Mouse (Mus musculus) urinary bladder, adult 18-20 months (tissue): ENCODE data around the gene Rhov.

Experiments
- DNase-seq, 2 experiments: peaks; one replicate each; pipeline ENCODE4 v3.0.0; 2022; ENCODE audit warnings: low spot score in 2 of 2, mixed read lengths in 2 of 2

The Rhov gene

DNA sequence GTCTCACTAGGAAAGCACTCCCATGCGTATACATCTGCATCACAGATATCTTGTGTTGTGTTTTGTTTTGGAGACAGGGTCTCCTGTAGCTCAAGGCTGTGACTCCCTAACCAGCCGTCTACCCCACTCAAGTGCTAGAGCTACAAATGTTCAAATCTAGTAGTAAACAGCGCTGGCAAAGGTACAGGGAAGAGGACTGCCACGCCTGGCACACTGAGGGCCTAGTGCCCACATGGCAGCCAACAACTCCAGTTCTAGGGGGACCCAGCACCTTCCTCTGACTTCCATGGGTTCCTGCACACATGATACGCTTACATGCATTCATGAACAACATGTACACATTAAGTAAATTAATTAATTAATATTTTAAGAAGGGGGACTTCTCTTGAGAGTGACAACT lies 21.2 kb upstream of the Rhov start:
- no peak for DNase-seq

DNA sequence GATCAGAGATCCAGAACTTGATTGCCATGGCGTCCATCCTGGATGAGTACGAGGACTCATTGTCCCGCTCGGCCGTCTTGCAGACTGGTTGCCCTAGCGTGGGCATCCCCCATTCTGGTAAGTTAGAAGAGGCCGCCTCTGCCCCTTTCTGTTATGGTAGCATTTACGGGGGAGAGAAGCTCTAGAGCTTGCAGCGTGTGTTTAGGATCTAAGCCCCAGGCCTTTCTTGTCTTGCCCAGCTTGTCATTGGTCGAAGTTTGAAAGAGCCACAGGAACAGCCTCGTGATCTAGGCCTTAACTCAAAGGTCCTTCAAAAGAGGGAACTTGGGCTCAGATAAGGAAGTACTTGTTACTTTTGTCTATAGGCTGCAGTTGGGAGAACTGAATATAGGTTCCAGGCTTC lies 17.9 kb upstream of the Rhov start:
- DNase-seq: no peak

DNA sequence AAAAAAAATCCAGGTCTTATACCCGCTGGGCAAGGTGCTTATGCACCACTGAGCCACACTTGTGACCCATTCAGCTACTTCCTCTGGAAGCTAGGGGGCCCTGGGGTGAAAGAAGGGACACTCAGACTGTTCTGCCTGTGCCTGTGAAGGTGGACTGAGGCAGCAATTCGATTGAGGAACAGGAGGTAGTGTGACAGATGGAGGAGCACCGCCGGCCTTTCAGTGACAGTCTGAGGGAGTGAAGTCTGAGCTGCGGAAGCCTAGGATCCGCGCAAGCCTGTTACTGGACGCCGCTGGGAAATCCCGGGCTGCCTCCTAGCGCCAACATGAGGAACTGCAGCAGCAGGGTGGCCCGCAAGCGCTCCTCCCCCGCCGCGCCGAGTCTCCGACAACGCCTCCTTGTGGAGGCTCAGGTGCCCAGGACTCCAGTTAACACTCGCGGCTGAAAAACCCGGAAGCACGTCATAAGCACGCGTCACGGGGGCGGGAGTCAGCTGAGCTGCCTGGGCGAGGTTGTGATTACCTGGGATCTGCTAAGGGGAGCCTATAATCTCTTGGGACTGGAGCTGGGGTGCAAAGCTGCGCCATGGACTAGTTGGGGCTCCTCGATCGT lies 17.3 kb upstream of the Rhov start, which contains the start of gene Vps18:
Gene Vps18, plus strand, starts transcription at position 471 of the 613 bp plus-strand sequence.
- peak; percentile 95 to 97 for DNase-seq

DNA sequence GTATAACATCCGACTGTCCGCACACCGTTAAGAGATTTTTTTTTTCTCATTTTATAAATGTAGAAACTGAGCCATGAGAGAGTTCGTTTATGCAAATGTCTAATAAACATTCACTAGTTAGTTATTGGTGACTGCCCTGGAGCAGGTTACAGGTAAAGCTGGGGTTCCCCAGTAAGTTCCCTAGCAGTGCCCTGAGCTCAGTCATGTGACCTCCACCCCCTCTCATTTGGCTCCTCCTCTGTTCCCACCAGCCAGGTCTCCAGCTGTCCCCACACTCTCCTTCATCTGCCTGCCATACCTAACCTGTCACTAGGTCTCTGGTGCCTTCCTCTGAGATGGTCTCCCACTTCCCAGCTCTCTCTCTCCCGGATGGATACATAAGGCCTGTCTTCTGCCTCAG lies 16.3 kb upstream of the Rhov start:
- no peak for DNase-seq

DNA sequence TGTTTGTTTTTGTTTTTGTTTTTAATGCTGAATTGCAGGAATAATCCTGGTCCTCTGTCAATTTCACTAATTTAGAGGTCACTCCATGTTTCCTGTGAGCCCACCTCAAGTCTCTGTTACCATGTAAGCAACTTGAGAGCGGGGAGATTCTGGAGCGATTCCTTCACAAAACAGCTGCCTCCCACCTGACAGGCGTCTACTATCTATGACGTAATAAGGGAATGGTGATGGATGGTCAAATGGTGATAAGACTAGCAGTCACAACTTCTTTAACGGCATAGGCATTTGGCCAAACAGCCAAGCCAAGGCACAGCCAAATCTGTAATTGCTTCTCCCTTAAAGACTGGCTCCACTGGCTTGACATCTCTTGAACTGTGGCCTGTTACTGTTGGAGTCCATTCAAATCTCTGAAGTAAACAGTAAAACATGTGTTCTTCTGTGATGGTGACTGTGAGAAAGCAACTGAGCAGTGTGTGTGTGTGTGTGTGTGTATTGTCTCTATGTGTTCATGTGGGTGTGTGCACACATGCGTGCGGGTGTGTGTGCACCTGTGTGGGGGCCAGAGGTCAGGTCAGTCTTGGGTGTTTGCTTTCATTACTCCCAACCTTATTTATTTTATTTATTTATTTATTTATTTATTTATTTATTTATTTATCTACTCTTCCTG lies 11.0 kb upstream of the Rhov start:
- DNase-seq: no peak

DNA sequence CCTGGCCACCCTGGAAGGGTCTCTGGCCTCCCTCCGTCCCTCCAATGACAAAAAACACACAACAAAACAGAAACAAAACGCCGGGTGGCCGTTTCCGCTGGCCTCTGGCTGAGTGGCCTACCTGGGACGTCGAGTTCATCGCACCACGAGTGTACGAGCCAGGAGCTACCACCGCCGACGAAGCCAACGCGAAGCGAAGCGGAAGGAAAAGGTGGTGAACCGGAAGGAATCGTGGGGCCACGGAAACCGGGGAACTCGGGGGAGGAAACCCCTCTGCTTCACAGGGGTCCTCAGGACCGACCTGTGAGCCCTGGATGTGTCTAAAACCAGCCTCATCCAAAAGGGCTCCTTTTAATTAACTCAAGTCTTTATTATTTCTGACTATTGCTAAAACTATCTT lies 6.7 kb upstream of the Rhov start:
- DNase-seq: no peak

DNA sequence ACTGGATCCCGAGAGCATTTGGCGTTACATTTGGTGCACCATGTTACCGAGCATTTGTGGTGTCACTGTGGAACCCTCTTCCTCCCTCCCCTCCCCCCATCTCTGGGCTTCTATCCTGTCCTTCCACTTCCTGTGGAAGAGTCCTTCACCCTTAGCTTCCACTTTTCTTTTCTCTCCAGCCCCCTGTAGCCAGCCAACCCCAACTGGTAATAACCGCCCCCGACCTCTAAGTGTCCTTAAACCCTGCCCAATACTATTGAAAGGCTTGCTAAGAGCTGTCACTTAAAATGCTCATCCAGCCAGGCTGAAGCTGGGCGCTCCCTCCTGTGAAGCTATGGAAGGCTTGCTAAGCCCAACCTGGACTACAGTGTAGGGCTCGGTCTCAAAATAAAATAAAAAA lies 5.9 kb upstream of the Rhov start:
- DNase-seq: no peak

DNA sequence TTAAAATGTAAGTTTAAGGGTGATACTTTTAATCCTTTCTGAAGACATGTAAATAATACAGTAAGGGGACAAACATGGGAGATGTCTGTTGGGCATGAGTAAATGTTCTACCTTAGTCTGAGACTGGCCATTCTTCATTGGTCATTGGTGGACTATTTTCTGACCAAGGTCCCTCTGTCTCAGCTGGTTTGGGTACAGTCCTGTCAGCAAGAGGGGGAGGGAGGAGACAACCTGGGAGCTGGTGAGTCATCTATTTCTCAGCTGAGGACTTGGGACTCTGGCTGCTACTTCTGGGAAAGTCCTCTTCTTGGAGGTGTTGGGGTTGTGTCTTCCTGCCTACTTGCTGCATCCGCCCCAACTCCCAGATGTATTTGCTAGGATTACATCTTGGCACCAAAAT lies 3.1 kb upstream of the Rhov start:
- no peak for DNase-seq

DNA sequence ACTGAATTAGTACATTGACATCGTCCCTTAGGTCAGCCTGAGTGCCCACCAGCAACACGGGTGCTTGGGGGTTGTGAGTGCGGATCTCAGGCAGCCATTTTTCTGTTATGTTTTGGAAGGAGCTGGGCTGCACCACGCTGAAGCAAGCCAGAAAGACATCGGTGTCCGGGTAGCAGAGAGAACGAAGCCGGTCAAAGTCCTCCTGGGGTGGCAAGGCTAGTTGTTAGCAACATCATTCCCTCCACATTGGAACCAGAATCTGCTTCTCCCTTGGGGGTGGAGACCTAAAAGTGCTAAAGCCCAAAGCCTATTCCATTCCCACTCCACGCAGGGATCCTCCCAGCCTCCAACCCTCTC lies 808 bp downstream of the Rhov start:
- DNase-seq: no peak

DNA sequence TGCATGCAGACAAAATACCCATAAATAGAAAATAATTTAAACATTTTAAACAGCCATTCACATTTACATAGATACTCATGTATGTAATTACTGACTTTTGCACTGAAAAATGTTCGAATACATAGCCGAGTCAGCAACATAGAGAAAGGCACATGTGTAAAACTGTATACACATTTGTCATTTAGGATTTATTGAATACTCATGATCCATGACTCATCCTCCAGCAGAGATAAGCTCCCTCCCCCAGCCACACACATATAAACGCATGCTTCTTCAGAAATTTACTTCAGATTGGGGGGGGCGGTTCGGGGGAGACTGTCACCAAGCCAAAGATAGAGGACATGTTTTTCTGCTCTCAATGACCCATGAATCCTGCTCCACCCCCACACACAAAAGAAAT lies 7.3 kb downstream of the Rhov start:
- no peak for DNase-seq

DNA sequence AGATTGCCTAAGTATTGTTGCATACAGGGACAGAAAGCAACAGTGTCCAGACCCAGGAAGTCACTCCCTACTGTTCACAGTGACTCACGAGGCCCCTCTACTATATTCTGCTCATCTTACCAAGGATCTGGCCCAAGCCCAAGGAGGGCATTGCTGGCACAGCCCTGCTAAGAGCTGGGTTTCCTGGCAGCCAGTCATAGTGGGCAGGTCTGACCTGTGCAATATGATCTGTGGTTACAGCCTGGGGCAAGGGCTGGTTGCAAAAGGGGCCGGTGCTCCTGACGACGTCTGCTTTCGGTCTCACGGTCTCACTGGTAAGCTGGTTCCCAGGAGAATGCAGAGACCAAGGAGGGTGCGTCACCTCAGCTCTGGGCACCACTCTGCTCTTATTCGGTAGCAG lies 8.1 kb downstream of the Rhov start:
- DNase-seq: peak; percentile 58 to 78

DNA sequence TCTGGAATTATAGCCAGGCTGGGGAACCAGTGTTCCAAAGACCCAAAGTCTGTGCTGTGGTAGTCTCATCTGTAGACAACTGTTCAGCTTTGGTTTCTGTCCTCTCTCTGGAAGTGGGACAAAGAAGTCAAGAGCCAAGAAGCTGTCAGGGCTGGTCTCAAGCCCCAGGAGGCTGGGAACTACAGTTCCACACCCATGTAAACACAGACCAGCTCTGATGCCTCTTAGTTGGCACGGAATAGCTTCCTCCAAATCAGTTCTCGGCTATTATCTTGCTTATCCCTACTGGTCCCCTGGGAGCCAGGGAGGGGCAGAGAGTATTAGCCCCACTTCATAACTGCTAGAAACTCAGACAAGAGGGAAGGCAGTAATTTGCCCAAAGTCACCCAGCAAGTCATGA lies 9.7 kb downstream of the Rhov start:
- DNase-seq: no peak

DNA sequence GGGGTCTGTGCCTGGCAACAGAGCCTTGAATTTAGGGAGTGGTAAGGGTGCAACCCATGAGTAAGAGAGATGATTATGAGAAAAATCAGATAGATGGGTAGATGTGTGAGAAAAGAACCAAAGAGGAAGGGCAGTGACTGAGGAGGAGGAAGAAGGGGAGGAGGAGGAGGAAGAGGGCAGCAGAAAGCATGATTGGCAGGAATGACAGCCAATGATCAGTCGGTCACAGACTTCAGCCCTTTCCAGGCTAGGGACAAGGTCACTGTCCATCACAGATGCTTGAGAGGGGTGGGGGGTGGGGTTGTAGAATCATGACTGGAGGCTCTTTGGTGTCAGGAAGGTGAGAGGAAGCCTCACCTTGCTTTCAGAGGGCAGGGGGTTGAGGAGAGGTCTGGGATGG lies 10.6 kb downstream of the Rhov start:
- DNase-seq: no peak

DNA sequence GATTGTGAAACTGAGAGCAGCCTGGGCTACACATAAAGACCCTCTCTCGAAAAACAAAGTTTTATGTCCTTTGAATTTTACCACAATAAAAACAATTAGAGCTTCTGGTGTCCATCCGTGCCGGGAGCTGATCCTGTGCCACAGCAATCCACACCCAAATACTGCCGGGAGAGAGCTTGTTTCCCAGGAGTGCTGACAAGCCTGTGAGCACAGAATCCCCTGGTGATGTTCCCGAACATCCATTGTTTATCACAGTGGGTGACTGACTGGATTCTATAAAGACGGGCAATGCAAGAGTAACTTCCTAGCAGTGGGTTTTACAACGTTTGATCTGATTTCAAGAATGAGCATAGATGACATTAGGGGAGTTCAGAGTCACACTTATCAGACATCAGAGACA lies 16.1 kb downstream of the Rhov start:
- DNase-seq: no peak

DNA sequence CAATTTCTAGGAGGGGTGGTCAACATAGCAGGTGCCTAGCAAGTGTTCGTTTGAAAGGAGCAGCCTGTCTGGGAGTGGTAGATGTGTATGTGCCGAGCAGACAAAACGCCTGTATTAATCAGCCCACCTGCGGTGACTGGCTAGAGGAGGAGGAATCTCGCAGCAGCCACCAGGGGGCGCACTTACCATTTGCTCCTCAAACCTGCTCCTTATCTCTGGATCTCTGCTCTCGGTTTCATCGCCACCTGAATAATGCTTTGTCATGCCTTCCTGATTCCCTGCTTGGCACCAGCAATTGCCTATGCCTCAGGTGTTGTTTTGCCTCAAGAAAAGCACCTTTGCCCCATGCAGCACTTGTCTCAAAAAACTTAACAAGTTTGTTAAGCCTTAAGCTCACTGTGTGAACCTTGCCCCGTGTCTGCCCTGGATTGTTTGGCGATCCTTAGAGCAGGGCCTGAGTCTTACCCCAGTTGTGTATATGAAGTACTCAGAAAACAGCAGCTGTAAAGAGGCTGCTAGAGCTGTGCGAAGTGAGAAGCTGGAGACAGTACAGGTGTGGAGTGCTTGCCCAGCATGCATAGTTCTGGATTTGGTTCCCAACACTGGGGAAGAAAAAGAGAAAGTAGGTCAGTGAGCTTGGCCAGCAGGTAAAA lies 20.1 kb downstream of the Rhov start:
- DNase-seq: peak; percentile 80 to 85

DNA sequence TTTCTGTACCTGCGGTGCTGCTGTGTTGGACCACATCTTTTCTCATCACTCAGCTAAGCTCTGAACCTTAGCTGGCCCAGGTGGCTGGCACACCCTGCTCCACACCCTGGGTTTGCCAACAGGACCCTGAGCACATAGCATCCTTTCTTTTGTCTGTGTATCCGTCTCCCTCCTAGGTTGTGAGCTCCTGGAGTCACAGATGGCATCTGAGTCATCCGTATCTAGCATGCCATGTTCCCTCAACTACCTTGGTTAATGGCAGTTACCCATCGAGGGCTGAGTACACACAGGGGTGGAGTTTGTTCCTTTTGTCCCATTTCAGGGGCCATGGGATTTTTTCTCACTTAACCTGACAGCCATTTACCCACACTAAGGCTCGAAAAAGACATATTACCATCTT lies 20.7 kb downstream of the Rhov start:
- no peak for DNase-seq

DNA sequence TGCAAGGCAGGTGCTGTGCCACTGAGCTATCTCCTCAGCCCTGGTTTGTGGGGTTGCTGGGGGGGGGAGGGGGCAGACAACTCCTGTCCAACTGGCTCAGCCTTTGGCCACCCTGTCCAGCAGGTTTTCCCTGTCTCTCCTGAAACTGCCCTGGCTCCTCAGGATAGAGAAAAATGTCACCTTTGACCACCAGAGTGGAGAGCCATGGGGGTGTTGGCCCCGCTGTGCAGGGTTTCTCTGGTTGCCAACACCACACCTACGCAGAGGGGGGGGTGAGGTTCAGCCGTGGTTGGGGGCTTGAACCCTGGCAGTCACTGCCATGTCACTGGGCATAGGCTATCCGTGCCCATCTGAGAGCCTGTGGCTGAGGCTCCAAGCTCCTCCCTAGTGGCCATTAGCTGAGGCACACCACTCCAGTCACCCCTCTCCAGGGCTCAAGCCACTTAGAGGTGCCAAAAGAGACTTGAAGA lies 21.4 kb downstream of the Rhov start:
- peak in 1 of 2 experiments; percentile 53 for DNase-seq

DNA sequence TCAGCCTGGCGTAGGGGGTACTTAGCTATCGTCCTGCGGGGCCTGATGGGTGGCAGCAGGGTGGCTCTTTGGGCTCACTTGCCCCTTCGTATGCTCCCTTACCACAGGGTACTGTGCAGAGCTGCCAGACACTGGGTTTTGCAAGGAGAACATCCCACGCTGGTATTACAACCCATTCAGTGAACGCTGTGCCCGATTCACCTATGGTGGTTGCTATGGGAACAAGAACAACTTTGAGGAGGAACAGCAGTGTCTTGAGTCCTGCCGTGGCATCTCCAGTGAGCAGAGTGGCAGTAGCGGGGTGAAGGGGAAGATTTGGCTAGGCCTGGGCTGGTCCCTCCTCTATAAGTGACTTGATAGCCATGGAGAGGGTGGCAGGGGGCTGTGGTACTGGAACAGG lies 23.2 kb downstream of the Rhov start:
- DNase-seq: no peak

DNA sequence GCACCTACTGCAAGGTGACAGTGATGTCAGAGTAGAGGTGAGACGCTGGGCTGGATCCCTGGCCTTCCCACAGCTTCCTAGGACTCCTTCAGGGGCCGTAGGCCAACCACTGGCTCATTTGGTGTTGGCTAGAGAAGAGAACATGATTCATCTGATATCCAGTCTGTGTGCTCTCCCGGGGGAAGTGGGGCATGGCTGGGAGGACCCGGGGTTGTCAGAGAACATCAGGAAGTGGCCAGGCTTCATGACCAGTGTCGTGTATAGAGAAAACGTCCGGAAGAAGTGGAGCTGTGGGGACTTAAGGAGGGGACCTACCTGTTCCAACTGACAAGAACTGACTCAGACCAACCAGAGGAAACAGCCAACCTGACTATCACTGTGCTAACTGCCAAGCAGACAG lies 25.8 kb downstream of the Rhov start:
- no peak for DNase-seq

DNA sequence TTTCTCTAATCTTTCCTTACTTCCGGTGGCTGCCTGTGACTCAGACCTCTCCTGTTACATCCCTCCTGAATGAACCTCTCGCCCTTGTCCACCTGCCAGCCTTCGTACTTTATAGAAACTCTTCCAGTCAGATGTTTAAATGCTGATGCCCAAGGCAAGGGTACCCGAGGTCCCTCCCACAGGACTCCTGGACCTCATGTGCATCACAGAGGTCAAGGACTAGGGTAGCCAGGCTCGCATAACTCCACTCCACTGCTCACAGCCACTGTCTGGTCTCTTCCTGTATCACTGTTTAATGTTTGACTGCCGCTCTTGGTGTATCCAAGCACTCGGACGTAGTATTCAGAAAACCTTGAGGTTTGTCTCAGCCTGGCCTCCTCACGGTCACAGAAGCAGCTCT lies 28.5 kb downstream of the Rhov start:
- no peak for DNase-seq

DNA sequence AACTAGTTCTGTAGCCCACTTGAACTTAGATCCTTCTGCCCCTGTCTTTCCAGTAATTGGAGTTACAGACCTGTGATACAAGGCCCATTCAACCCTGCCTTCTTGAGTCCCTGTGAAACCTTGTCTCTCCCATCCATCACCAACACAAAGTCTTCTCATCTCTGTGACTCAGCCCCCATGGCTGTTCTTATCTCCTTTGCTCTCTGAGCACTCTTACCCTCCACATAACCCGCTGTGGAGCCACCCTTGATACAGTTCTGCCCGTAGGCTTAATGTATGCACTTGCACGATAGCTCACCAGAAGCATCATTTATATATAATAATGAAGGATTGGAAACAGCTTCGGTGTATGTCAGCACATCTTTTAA lies 30.3 kb downstream of the Rhov start:
- DNase-seq: no peak

DNA sequence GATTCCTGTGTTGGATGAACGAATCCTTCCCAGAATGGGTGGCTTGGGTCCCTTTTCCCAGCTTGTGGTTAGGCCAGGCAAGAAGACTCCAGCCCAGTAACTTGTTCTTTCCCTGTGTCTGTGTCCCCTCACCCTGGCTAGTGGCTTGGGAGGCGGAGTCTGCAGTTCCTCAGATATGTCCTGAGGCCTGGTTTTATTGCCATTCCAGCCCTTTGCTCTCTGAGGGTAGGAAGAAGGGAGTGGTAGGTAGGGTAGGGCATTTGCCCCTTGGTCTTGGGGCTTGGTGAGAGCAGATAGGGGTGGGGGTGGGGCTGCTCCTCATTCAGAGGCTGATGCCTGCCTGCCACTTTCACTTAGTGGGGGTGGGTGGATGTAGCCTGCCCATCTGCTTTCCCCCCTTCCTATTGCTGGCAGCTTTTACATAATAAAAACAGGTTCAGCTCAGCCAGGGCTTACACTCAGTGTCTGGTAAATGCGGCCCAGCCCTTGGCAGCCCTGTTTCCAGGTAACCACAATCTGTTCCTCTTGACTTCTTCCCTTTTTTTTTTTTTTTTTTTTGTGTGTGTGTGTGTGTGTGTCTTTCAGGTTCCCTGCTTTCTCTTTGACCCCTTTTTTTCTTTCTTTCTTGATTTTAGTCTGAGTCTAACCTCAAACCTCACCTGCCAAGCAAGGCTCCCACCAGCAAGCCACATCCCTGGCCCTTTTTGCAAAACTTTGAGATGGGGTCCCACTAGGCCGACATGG lies 30.8 kb downstream of the Rhov start:
- peak in 1 of 2 experiments; percentile 29 for DNase-seq

DNA sequence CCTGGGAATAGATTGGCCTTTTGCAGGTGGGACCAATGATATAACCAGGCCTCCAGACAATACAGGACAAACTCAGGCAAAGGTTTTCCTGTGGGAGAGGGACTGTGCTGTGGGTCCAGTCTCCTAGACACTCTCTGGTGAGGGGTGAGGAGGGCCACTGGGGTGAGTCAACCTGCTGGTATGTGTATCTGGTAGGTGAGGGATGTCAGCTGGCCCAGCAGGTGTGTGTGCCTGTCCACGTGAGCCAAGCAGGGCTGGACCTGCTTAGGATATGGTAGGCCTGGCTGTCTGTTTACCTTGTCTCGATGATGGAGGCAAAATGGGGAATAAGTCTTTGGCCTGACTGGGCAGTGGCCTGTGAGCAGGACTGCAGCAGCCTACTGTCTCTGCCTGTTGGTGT lies 32.4 kb downstream of the Rhov start:
- peak; percentile 60 to 80 for DNase-seq
